Mouse (Mus musculus) heart, embryonic 16.5 days (tissue): ENCODE data around the gene Nek10. TPM values are rescaled to one million over a fixed set of nuclear protein-coding genes. Genes with fewer than 3 reads are reported as not detected.
"Not testable (repeated sequence)": the region's sequence is repeated elsewhere in the genome, so short reads cannot be mapped to it uniquely, and the experiment has no call there.

Source experiments
- ATAC-seq: fragments of 200-750 bp; cut with Nextera tagmentation; replicated peaks from 2 replicates; pipeline ENCODE4 v1.8.0; 2017; ENCODE audit warnings: moderate number of reproducible peaks; ENCODE audit not compliant: insufficient read depth, low FRiP score; ENCODE audit errors: extremely low read depth
- H3K27ac ChIP-seq: fragments of 300-500 bp; sonication (generic); 2 replicates; pipeline ENCODE4 v1.5.1; 2014; ENCODE audit warnings: mild to moderate bottlenecking, low read length, control low read depth, moderate library complexity
- H3K27me3 ChIP-seq: fragments of 300-500 bp; sonication (generic); 2 replicates; pipeline ENCODE4 v1.6.1; 2014; ENCODE audit warnings: low read length, mixed read lengths; ENCODE audit not compliant: control insufficient read depth, insufficient read depth
- H3K36me3 ChIP-seq: fragments of 300-500 bp; sonication (generic); 2 replicates; pipeline ENCODE4 v1.6.1; 2014; ENCODE audit not compliant: control insufficient read depth, insufficient read depth
- H3K4me1 ChIP-seq: fragments of 300-500 bp; sonication (generic); 2 replicates; pipeline ENCODE4 v1.6.1; 2014; ENCODE audit warnings: low read length, mixed read lengths; ENCODE audit not compliant: control insufficient read depth, insufficient read depth
- H3K4me2 ChIP-seq: fragments of 300-500 bp; sonication (generic); 2 replicates; pipeline ENCODE4 v1.6.1; 2014; ENCODE audit warnings: low read depth, mild to moderate bottlenecking, control low read depth, low read length
- H3K4me3 ChIP-seq: fragments of 300-500 bp; sonication (generic); 2 replicates; pipeline ENCODE4 v1.5.1; 2014; ENCODE audit warnings: mild to moderate bottlenecking, control low read depth, low read length
- H3K9ac ChIP-seq: fragments of 300-500 bp; sonication (generic); 2 replicates; pipeline ENCODE4 v1.6.1; 2014; ENCODE audit warnings: low read length, control low read depth
- H3K9me3 ChIP-seq: fragments of 300-500 bp; sonication (generic); replicated peaks from 2 replicates; pipeline ENCODE4 v1.6.1; 2016; ENCODE audit warnings: low read length; ENCODE audit not compliant: control insufficient read depth
- WGBS: fragments of 180-500 bp; shearing (Covaris S2); extraction: QIAGEN DNeasy Blood & Tissue Kit; methylation state at CpG from one replicate; pipeline ENCODE4 v1.1.7; 2014; 5-methylcytosine and 5-hydroxymethylcytosine counted together
- polyA plus RNA-seq: library from polyadenylated mRNA; unstranded; fragments of >200 nt; fragmentation: Nextera tagmentation; extraction: Ambion mirVana; gene quantifications from 2 replicates; pipeline ENCODE4 v1.2.1, GENCODE M21; 2015

Nek10 gene
- polyA plus RNA-seq, result 0.03 and 0.09 TPM in 2 replicates

DNA sequence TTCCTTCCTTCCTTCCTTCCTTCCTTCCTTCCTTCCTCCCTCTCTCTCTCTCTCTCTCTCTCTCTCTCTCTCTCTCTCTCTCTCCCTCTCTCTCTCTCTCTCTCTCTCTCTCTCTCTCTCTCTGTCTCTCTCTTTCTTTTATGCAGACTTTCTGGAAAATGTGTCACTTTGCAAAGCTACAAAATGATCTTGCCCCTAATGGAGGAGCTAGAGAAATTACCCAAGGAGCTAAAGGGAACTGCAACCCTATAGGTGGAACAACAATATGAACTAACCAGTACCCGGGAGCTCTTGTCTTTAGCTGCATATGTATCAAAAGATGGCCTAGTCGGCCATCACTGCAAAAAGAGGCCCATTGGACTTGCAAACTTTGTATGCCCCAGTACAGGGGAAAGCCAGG is at the start of gene Nek10:
TSS of gene Nek10 (plus strand) at position 301 of the 400 bp plus-strand sequence.
- 67% methylated on average over 1 of the region's 2 CpGs for WGBS
- H3K27me3 ChIP-seq, H3K9me3 ChIP-seq, ATAC-seq, H3K4me3 ChIP-seq, H3K27ac ChIP-seq, H3K4me1 ChIP-seq, H3K4me2 ChIP-seq, H3K36me3 ChIP-seq, H3K9ac ChIP-seq: not testable (repeated sequence)

DNA sequence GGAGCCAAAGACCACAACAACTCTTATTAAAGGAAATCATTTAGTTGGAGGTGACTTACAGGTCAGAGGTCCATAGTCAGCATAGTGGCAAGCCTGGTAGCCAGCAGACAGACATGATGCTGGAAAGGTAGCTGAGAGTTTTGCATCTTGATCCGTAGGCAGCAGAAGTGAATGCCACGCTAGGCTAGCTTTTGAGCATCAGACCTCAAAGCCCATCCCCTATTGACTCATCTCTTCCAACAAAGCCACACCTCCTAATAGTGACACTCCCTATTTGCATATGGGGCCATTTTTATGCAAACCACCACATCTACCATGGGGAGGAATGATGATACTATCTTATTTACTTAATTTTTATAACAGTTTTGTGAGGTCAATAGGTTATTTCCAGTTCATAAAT is 22.0 kb upstream of the Nek10 start:
- Histone ChIP-seq H3K36me3 (peaks cover 14% of the 10 kb centered on the region; the same call in 1 of the 2 replicates), H3K27me3 (no peaks in the 10 kb centered on the region), H3K4me3 (no peak overlapping the region), H3K27ac (no peak overlapping the region), H3K4me1 (peaks cover 2% of the 10 kb centered on the region; the same call in 1 of the 2 replicates), H3K4me2 (no peak overlapping the region), H3K9ac (no peak overlapping the region), H3K9me3 (no peaks in the 10 kb centered on the region)
- no peak for ATAC-seq
- WGBS, result 92% methylated on average over 2 of the region's 2 CpGs

DNA sequence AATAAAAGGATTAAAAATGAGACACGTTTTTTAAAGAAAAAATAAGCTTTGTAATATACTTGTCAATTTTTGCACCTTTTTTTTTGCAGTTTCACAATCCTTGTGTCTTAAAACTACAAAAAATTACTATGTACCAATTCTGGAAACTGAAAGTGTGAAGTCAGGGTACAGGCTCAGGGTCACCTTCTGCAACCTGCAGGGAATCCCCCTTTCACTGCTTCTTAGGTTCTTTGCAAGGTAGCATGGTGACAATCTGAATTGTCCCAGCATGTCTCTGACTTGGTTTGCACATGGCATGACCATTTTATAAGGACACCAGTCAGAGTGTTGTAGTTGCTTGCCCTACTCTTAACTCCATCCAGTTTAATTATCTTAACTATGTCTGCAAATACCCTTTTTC is 19.0 kb upstream of the Nek10 start:
- peaks cover 26% of the 10 kb centered on the region for H3K36me3 ChIP-seq
- WGBS, result 83% methylated on average over 1 of the region's 1 CpGs
- ATAC-seq, result no peak

DNA sequence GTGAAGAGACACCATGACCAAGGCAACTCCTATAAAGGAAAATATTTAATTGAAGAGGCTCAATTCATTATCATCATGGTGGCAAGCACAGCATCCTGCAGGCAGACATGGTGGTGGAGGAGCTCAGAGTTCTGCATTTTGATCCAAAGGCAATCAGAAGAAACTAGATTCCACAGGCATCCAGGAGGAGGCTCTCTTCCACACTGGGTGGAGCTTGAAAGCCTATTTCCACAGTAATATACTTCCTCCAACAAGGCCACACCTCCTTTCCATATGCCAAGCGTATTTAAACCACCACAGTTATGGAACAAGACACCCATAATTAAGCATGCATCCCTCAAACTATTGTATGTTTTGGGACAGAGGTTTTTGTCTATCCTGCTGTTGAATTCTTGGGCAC is 16.2 kb upstream of the Nek10 start:
- ATAC-seq, result no peak
- no peaks in the 10 kb centered on the region for H3K4me1 ChIP-seq
- H3K9me3 ChIP-seq, result peaks cover 6% of the 10 kb centered on the region; the same call in 1 of the 2 replicates
- WGBS, result 97% methylated on average over 1 of the region's 1 CpGs
- H3K27me3 ChIP-seq, result no peaks in the 10 kb centered on the region
- no peak overlapping the region for H3K4me2 ChIP-seq
- no peak overlapping the region for H3K9ac ChIP-seq
- H3K27ac ChIP-seq, result no peak overlapping the region
- H3K36me3 ChIP-seq, result peaks cover 25% of the 10 kb centered on the region
- H3K4me3 ChIP-seq, result no peak overlapping the region

More for the DNA sequence above, 19.0 kb upstream of the Nek10 start:
- no peak overlapping the region for H3K9ac ChIP-seq
- H3K4me2 ChIP-seq, result no peak overlapping the region
- H3K27ac ChIP-seq, result no peak overlapping the region
- H3K27me3 ChIP-seq, result no peaks in the 10 kb centered on the region
- H3K4me1 ChIP-seq, result no peaks in the 10 kb centered on the region
- H3K9me3 ChIP-seq, result peaks cover 6% of the 10 kb centered on the region; the same call in 1 of the 2 replicates
- no peak overlapping the region for H3K4me3 ChIP-seq

DNA sequence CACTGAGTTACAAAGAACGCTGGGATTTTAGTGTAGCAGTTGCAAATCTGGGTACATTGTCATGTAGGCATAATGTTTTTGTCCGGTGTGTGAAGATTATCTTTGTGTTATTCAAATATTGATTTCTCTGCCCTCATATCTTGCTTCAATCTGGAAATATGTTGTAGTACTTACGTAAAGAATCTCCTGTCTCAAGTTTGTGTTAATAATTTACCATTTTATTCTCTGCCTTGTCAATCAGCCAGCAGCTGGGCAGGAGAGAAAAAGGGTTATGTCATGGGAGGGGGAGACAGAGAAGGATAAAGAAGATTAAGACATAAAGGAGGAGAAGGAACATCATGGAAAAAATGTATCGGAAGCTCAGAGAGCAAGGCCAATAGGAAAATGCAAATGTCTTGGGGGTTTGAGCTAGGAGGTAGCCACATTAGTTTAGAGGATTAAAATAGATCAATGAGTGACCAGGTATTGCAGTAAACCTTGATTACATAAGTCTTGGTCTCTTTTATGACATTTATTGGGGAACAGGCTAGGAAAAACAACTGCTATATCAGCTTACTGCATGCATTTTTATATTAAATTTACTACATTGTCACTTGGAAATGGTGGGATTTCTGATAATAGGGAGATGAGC is 13.3 kb upstream of the Nek10 start:
- no peaks in the 10 kb centered on the region for H3K27me3 ChIP-seq
- H3K4me2 ChIP-seq, result no peak overlapping the region
- no peaks in the 10 kb centered on the region for H3K4me1 ChIP-seq
- 89% methylated on average over 4 of the region's 4 CpGs for WGBS
- no peak overlapping the region for H3K9ac ChIP-seq
- no peak for ATAC-seq
- no peak overlapping the region for H3K4me3 ChIP-seq
- H3K36me3 ChIP-seq, result peaks cover 23% of the 10 kb centered on the region
- no peak overlapping the region for H3K27ac ChIP-seq
- peaks cover 6% of the 10 kb centered on the region; the same call in 1 of the 2 replicates for H3K9me3 ChIP-seq

DNA sequence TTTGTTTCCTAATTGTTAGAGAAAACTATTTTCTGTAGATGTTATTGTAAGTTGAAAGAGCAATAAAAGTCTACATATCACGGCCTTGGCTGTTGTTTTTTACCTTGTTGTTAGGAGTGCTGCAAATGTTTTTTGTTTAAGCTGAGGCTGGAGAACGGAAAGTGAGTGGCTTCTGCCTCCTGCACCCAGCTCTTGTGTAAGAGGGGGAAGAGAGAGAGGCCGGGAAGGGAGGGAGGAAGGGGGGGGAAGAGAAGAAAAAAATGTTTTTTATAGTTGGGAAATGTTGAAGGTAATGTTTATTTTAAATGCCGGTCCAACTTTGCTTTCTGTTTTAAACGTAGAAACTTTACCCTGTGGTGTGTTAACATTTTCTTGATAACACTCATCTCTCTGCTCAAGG is 3.4 kb upstream of the Nek10 start:
- Histone ChIP-seq H3K9ac (no peak overlapping the region), H3K36me3 (0 out of 2 replicates have a peak, but pooled peaks cover 5% of the 10 kb centered on the region), H3K4me2 (no peak overlapping the region), H3K4me1 (no peaks in the 10 kb centered on the region), H3K27ac (no peak overlapping the region), H3K27me3 (no peaks in the 10 kb centered on the region), H3K9me3 (no peaks in the 10 kb centered on the region), H3K4me3 (no peak overlapping the region)
- ATAC-seq, result no peak
- WGBS, result 83% methylated on average over 5 of the region's 5 CpGs

DNA sequence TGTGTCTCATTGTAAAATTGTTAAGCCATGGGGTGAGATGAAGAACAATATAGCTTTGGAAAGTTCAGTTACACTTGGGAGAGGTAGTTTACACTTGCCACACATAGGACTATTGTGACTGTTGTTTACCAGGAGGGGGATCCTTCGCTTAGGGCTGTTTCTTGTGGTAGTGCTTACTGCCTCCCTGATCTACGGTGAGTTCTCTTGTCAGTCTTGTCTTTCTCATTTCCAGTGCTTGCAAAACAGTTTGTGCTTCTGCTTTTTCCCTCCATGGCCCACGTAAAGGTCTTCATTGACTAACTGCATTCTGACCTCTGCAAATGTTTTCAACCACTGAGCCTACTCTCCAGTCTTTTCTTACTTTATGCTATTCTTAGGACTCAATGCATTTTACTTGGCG is 2.9 kb upstream of the Nek10 start:
- H3K9ac ChIP-seq, result no peak overlapping the region
- no peaks in the 10 kb centered on the region for H3K27me3 ChIP-seq
- ATAC-seq, result no peak
- no peaks in the 10 kb centered on the region for H3K4me1 ChIP-seq
- 0 out of 2 replicates have a peak, but pooled peaks cover 5% of the 10 kb centered on the region for H3K36me3 ChIP-seq
- H3K4me2 ChIP-seq, result no peak overlapping the region
- no peak overlapping the region for H3K27ac ChIP-seq
- no peak overlapping the region for H3K4me3 ChIP-seq
- 90% methylated on average over 4 of the region's 4 CpGs for WGBS
- no peaks in the 10 kb centered on the region for H3K9me3 ChIP-seq

DNA sequence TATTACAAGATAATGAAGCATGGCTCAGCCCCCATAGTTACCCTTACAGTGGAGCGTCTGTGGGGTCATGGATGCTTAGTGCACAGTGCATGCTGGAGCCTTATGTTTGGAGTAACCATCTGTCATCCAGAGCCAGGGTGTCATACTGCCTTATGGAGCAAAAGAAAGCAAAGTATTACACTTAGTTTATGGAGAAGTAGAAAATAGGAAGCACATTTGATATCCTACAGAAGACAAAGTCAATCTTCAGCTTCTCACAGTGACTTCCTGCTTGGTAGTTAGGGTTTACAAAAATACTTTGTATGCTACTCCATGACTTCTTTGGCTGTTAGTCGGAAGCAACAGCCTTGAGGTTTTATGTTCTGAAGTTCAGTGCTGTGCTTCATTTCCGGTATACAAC is 2.4 kb upstream of the Nek10 start:
- Histone ChIP-seq H3K4me1 (no peaks in the 10 kb centered on the region), H3K36me3 (0 out of 2 replicates have a peak, but pooled peaks cover 5% of the 10 kb centered on the region), H3K27ac (no peak overlapping the region), H3K9me3 (no peaks in the 10 kb centered on the region), H3K9ac (no peak overlapping the region), H3K4me3 (no peak overlapping the region), H3K27me3 (no peaks in the 10 kb centered on the region), H3K4me2 (no peak overlapping the region)
- ATAC-seq, result no peak
- WGBS, result 92% methylated on average over 3 of the region's 3 CpGs

DNA sequence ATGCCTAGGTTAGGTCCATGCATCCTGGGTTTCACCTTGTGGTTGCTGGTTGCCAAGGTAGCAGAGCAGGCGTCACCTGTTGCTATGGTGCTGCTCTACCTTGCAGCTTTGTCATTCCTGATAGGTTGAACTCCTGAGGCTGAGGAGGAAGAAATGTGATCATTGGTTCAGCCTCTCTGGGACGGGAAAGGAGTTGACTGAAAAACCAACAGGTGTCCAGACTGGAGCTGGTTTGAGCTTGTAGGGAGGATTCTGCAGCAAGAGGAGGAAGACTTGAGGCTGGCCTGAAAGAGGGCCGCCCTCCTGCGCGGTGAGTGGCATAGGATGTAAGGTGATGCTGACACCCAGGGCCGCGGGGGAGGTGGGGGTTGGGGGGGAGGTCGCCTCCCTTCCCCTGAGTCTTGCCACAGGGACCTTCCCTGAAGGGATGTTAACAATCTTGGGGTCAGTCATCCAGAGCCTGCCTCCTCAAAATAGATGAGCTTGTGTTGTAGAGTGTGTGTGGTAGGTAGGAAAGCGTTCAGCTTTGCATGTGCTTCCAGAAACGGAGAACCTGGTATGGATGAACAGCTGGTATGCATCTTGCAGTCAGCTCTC is 804 bp downstream of the Nek10 start:
- Histone ChIP-seq H3K9me3 (no peaks in the 10 kb centered on the region), H3K4me3 (no peak overlapping the region), H3K27ac (no peak overlapping the region), H3K4me2 (no peak overlapping the region), H3K4me1 (no peaks in the 10 kb centered on the region), H3K9ac (no peak overlapping the region), H3K36me3 (0 out of 2 replicates have a peak, but pooled peaks cover 3% of the 10 kb centered on the region), H3K27me3 (no peaks in the 10 kb centered on the region)
- no peak for ATAC-seq
- 20% methylated on average over 10 of the region's 10 CpGs for WGBS
